Mouse (Mus musculus) adrenal gland, adult 10 weeks (tissue): ENCODE results near the gene P2rx6. TPM values are rescaled to one million over a fixed set of nuclear protein-coding genes. Genes with fewer than 3 reads are reported as not detected.

ENCODE experiments used
- polyA plus RNA-seq: library from polyadenylated mRNA; stranded (reverse); fragments of 350-450 nt; fragmentation: Illumina TruSeq; extraction: RNeasy Lipid Tissue Mini Kit (QIAGEN cat#74804); gene quantifications from one replicate; pipeline ENCODE4 v1.2.3, GENCODE M21; 2014; ENCODE audit warnings: low read depth, low replicate concordance

The P2rx6 gene
- 0.23 TPM for polyA plus RNA-seq

DNA sequence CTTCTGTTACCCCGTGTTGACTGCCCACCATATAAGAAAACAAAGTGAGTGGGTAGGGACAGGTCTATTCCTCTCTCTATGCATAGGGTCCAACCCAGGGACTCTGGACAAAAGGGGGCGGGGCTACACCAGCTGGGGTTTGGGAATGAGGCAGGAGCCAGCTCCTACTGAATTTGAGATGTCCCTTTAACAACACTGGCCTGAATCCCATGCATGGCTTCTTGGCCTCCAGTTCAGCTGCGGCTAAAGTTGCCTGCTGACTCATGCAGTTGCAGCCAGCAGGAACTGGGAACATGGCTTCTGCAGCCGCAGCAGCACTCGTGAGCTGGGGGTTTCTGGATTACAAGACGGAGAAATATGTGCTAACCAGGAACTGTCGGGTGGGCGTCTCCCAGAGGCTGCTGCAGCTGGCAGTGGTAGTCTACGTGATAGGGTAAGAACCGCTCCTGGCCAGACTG, at the start of gene P2rx6:
Gene P2rx6 (plus strand): TSS at position 135 of the 458 bp plus-strand sequence.

DNA sequence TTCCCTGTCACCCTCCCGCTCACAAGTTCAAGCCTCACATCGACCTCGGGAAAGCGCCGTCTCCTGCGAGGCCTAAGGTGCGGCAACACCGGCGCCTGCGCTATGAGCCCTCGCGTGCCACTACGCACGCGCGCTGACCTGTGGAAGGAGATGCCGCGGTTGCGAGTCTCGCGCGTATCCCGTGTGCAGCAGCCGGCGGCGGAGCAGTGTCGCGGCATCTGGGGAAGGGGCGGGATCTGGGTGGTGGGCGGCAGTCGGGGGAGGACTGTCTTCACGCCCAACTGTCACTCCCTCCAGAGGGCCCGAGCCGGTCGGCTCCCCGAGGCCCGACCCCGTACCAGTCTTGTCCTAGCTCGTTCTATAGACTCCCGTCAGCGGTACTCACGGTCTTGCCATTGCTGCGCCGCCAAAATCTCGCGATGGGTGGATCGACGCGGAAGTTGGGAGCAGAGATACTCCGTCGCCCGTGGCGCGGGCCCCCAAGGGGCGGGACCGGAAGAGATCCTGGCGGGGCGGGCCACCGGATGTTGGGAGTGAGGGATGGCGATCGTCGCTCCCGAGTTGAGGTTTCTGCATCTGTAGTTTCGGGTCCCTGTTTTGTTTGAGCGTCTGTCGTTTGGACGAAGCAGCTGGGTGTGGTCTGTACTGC, 30.9 kb upstream of the P2rx6 start, which contains the start of gene Thap7:
Gene Thap7 (minus strand): TSS at position 497 of the 649 bp plus-strand sequence.

DNA sequence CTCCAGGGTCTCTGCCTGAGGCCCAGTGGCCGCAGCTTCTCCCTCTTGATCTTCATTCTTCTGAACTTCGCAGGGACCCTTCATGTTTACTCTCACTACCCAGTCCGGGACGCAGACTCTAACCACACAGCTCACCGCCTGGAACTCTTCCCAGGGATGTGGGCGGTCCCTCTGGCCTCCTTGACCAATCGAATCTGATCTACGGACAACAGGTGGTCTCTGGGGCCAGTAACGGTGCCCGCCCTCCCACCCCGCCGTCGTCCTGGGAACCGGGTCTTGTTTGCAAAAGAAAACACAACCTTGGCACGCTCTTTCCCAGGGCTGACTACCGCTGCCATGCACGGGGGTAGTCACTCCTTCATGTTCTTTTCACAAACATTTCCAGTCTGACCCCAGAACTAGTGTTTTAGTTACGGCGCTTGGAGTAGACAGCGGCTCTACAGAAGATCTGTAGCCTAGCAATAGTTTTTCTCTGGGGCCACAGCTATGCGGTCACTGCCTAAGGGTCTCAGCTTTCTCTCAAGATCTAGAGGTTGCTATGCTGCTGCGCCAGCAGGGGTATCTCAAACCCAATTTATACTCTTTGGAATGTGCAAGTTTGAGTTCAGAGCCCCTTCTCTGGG, 446 bp upstream of the P2rx6 start, which contains the start of gene Lrrc74b:
Gene Lrrc74b (minus strand): TSS at position 120 of the 623 bp plus-strand sequence.

DNA sequence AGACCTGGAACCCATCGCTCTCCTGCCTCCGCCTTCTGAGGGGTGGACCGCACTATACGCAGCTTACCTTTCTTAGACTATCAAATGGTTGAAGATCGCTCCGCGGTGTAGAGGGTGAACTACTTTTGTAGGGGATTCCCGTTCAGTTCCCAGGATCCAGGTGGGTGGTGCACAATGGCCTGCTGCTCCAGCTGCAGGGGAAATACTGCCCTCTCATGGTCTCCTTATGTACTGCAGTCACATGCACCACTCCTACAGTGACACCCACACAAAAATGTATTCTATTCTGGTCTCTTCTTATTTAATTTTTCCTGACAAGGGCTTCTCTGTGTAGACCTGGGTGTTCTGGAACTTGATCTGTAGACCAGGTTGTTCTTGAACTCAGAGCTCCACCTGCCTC, 21.4 kb downstream of the P2rx6 start, which contains the start of gene Slc7a4:
Gene Slc7a4 (minus strand): TSS at position 151 of the 400 bp plus-strand sequence.

GRCm38 (mm10) chr16:17619198-17620105, 57.8 kb downstream of the P2rx6 start, which contains the start of gene Smpd4:
Gene Smpd4, plus strand, starts transcription at chr16:17619354.

Other genes with a start within 250 kb of the P2rx6 start
- gene Serpind1, start 230.5 kb upstream of the P2rx6 start, polyA plus RNA-seq, result not detected
- gene Snap29, start 155.9 kb upstream of the P2rx6 start, polyA plus RNA-seq, result 96.3 TPM
- 23.0 TPM for gene Pi4ka, start 155.6 kb upstream of the P2rx6 start, polyA plus RNA-seq
- 34.1 TPM for gene Crkl, start 109.9 kb upstream of the P2rx6 start, polyA plus RNA-seq
- gene Aifm3, start 72.3 kb upstream of the P2rx6 start, polyA plus RNA-seq, result 1.6 TPM
- gene Lztr1, start 53.2 kb upstream of the P2rx6 start, polyA plus RNA-seq, result 21.9 TPM
- 1.7 TPM for gene Thap7, start 30.7 kb upstream of the P2rx6 start, polyA plus RNA-seq
- gene Lrrc74b, start 638 bp upstream of the P2rx6 start, polyA plus RNA-seq, result not detected
- 0.29 TPM for gene Slc7a4, start 21.3 kb downstream of the P2rx6 start, polyA plus RNA-seq
- 16.9 TPM for gene Smpd4, start 57.5 kb downstream of the P2rx6 start, polyA plus RNA-seq
- gene Ccdc74a, start 84.6 kb downstream of the P2rx6 start, polyA plus RNA-seq, result not detected
- gene Med15, start 171.0 kb downstream of the P2rx6 start, polyA plus RNA-seq, result 13.5 TPM
- gene Klhl22, start 197.7 kb downstream of the P2rx6 start, polyA plus RNA-seq, result 11.2 TPM
- not detected for gene Scarf2, start 235.4 kb downstream of the P2rx6 start, polyA plus RNA-seq